Mouse (Mus musculus) erythroblast, embryonic 14.5 days (primary cell): ENCODE measurements around the gene Scimp. TPM values are rescaled to one million over a fixed set of nuclear protein-coding genes. Genes with fewer than 3 reads are reported as not detected.

Source experiments
- H3K27me3 ChIP-seq: 2 replicates; pipeline ENCODE4 v1.6.1; 2012; ENCODE audit warnings: inconsistent platforms; ENCODE audit not compliant: control insufficient read depth
- H3K36me3 ChIP-seq: 2 replicates; pipeline ENCODE4 v1.6.1; 2012; ENCODE audit warnings: mild to moderate bottlenecking, inconsistent platforms; ENCODE audit not compliant: control insufficient read depth
- H3K4me1 ChIP-seq: 2 replicates; pipeline ENCODE4 v1.6.1; 2012; ENCODE audit warnings: inconsistent platforms; ENCODE audit not compliant: control insufficient read depth
- H3K4me3 ChIP-seq: replicated peaks from 2 replicates; pipeline ENCODE3; 2012; ENCODE audit warnings: moderate library complexity, mild to moderate bottlenecking, inconsistent platforms
- H3K9me3 ChIP-seq: 2 replicates; pipeline ENCODE4 v1.6.1; 2012; ENCODE audit warnings: low read length, inconsistent platforms, mixed read lengths; ENCODE audit not compliant: control insufficient read depth
- GATA1 ChIP-seq: IDR thresholded peaks from 2 replicates; pipeline ENCODE4 v1.6.1; 2012; ENCODE audit warnings: low read length, inconsistent platforms, mixed read lengths
- TAL1 ChIP-seq: IDR thresholded peaks from 3 replicates; pipeline ENCODE4 v1.6.1; 2012; ENCODE audit warnings: low read length, inconsistent platforms, mixed read lengths
- polyA plus RNA-seq: library from polyadenylated mRNA; stranded (reverse); fragments of >175 nt; gene quantifications from 2 replicates; pipeline ENCODE4 v1.2.3, GENCODE M21; 2012

Gene Scimp
- polyA plus RNA-seq, 1 experiment: not detected

- H3K36me3 ChIP-seq: no peaks in the 10 kb centered on the region
- no peak for TF ChIP-seq GATA1
- no peak for TF ChIP-seq TAL1
- no peaks in the 10 kb centered on the region for H3K4me1 ChIP-seq
- H3K4me3 ChIP-seq: no peak overlapping the region
- no peaks in the 10 kb centered on the region for H3K27me3 ChIP-seq
- no peaks in the 10 kb centered on the region for H3K9me3 ChIP-seq
Measured at GRCm38 (mm10) chr11:70837031-70837430, 24.6 kb upstream of the Scimp start.

GRCm38 (mm10) chr11:70835381-70835831, 23.0 kb upstream of the Scimp start:
- peaks cover 3% of the 10 kb centered on the region; the same call in 1 of the 2 replicates for H3K27me3 ChIP-seq
- no peak overlapping the region for H3K4me3 ChIP-seq
- no peaks in the 10 kb centered on the region for H3K36me3 ChIP-seq
- H3K9me3 ChIP-seq: no peaks in the 10 kb centered on the region
- no peaks in the 10 kb centered on the region for H3K4me1 ChIP-seq
- TF ChIP-seq TAL1: no peak
- TF ChIP-seq GATA1: no peak

GRCm38 (mm10) chr11:70833831-70834230, 21.4 kb upstream of the Scimp start:
- TF ChIP-seq TAL1: no peak
- TF ChIP-seq GATA1: no peak
- Histone ChIP-seq H3K4me3 (no peak overlapping the region), H3K36me3 (no peaks in the 10 kb centered on the region), H3K9me3 (no peaks in the 10 kb centered on the region), H3K4me1 (no peaks in the 10 kb centered on the region), H3K27me3 (peaks cover 3% of the 10 kb centered on the region; the same call in 1 of the 2 replicates)

GRCm38 (mm10) chr11:70833408-70833807, 21.0 kb upstream of the Scimp start:
- Histone ChIP-seq H3K36me3 (no peaks in the 10 kb centered on the region), H3K4me3 (no peak overlapping the region), H3K4me1 (no peaks in the 10 kb centered on the region), H3K27me3 (peaks cover 3% of the 10 kb centered on the region; the same call in 1 of the 2 replicates), H3K9me3 (no peaks in the 10 kb centered on the region)
- TF ChIP-seq GATA1 (no peak), TAL1 (no peak)

- Histone ChIP-seq H3K27me3 (peaks cover 3% of the 10 kb centered on the region; the same call in 1 of the 2 replicates), H3K4me3 (no peak overlapping the region), H3K9me3 (no peaks in the 10 kb centered on the region), H3K4me1 (no peaks in the 10 kb centered on the region), H3K36me3 (no peaks in the 10 kb centered on the region)
- TF ChIP-seq GATA1: no peak
- TF ChIP-seq TAL1: no peak
Measured at GRCm38 (mm10) chr11:70831201-70831600, 18.8 kb upstream of the Scimp start.

GRCm38 (mm10) chr11:70828975-70829615, 16.7 kb upstream of the Scimp start:
- Histone ChIP-seq H3K4me1 (no peaks in the 10 kb centered on the region), H3K4me3 (no peak overlapping the region), H3K9me3 (no peaks in the 10 kb centered on the region), H3K36me3 (no peaks in the 10 kb centered on the region), H3K27me3 (peaks cover 3% of the 10 kb centered on the region; the same call in 1 of the 2 replicates)
- TF ChIP-seq TAL1 (no peak), GATA1 (no peak)

GRCm38 (mm10) chr11:70826207-70826606, 13.8 kb upstream of the Scimp start:
- H3K27me3 ChIP-seq: no peaks in the 10 kb centered on the region
- no peaks in the 10 kb centered on the region for H3K36me3 ChIP-seq
- H3K4me3 ChIP-seq: no peak overlapping the region
- H3K9me3 ChIP-seq: no peaks in the 10 kb centered on the region
- H3K4me1 ChIP-seq: no peaks in the 10 kb centered on the region
- TF ChIP-seq TAL1 (no peak), GATA1 (no peak)

- Histone ChIP-seq H3K9me3 (no peaks in the 10 kb centered on the region), H3K27me3 (no peaks in the 10 kb centered on the region; the same call in 1 of the 2 replicates), H3K36me3 (no peaks in the 10 kb centered on the region), H3K4me1 (no peaks in the 10 kb centered on the region), H3K4me3 (no peak overlapping the region)
- TF ChIP-seq TAL1: no peak
- no peak for TF ChIP-seq GATA1
Measured at GRCm38 (mm10) chr11:70821728-70822591, 9.6 kb upstream of the Scimp start.

- H3K36me3 ChIP-seq: no peaks in the 10 kb centered on the region
Measured at GRCm38 (mm10) chr11:70820120-70820519, 7.7 kb upstream of the Scimp start.

More at GRCm38 (mm10) chr11:70820120-70820519, 7.7 kb upstream of the Scimp start:
- H3K9me3 ChIP-seq: no peaks in the 10 kb centered on the region
- no peaks in the 10 kb centered on the region for H3K4me1 ChIP-seq
- peaks cover 2% of the 10 kb centered on the region; the same call in 1 of the 2 replicates for H3K27me3 ChIP-seq
- no peak overlapping the region for H3K4me3 ChIP-seq
- TF ChIP-seq TAL1: no peak
- no peak for TF ChIP-seq GATA1
